Mouse (Mus musculus): Measurements from ENCODE around the gene Ropn1. TPM values are rescaled to one million over a fixed set of nuclear protein-coding genes. Genes with fewer than 3 reads are reported as not detected.

The Ropn1 gene
- not detected in 2 replicates for polyA plus RNA-seq (2014; fragmentation: Nextera tagmentation; extraction: Ambion mirVana)

DNA sequence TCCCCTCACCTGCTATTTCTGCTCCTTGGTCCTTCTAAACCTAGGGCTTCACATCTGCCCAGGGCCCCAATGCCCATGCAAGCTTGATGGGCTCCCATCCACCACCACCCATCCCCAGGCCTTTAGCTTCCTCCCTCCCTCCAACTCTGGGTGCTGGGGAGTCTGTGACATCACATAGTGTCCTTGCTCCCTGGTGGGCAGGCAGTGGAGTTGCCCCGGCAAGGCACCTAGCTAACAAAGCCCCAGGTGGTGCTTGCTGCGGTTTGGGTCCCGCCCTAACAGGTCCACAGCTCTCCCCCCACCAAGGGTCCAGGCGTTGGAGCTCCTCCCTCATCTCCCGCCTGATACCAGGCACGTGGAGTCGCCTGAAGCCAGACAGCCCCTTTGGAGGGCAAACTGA is at the start of gene Ropn1:
TSS of gene Ropn1 (plus strand) at position 301 of the 400 bp plus-strand sequence.
- DNase-seq (ENCODE audit: low spot score), result peak; percentile 28
- Histone ChIP-seq H3K9me3 (ENCODE audit: control insufficient read depth, low read length) (no peaks in the 10 kb centered on the region), H3K27ac (ENCODE audit: low read depth, low read length) (no peak within 1 kb of the TSS), H3K4me2 (no peak within 1 kb of the TSS), H3K4me3 (ENCODE audit: low read depth, low read length) (no peak within 1 kb of the TSS), H3K4me1 (replicated peaks; ENCODE audit: control insufficient read depth, insufficient read depth, low read length) (no peaks in the 10 kb centered on the region), H3K36me3 (ENCODE audit: control insufficient read depth, insufficient read depth, low read length) (no peaks in the 10 kb centered on the region), H3K9ac (ENCODE audit: low read depth, low read length) (no peak within 1 kb of the TSS), H3K27me3 (replicated peaks; ENCODE audit: control insufficient read depth, insufficient read depth, low read length) (no peaks in the 10 kb centered on the region; the same call in 1 of the 2 replicates)
- 47% methylated on average over 7 of the region's 7 CpGs for WGBS
- ATAC-seq (replicated peaks; ENCODE audit: low FRiP score), result no peak

DNA sequence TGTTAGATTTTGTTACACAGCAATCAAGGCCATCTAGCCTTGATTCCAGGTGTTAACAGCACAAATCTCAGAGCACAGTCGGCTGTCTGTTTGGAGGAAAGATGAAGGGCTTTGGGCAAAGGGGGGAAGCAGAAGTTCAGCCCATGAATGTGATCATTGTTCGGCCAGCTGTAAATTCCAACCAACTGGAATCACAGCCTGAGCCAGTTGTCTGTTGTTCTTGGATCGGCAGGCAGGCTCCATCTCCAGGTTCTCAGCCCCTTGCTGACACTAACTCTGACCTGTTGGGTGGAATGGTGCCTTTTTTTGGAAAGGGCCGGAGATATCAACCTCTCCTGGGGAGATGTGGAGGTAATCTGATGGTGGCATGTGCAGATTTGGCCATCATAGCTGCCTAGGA is 47.8 kb upstream of the Ropn1 start:
- H3K4me2 ChIP-seq, result no peak overlapping the region
- 75% methylated on average over 4 of the region's 4 CpGs for WGBS

DNA sequence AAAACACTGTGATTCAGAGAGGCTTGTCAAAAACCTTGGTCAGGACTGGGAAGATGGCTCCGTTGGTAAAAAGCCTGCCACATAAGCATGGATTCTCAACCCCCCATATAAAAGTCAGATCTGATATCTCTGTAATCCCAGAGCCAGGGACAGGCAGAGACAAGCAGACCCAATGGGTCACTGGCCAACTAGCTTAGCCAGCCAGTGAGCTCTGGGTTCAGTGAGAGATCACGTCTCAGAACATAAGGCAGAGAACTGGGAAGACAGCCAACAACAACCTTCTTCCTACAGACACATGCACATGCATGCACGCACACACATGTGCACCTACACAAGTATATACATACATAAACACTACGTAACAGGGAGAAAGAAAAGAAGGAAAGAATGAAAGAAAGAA is 46.6 kb upstream of the Ropn1 start:
- no peaks in the 10 kb centered on the region for H3K36me3 ChIP-seq (ENCODE audit: control insufficient read depth, insufficient read depth, low read length)
- H3K4me1 ChIP-seq (replicated peaks; ENCODE audit: control insufficient read depth, insufficient read depth, low read length), result no peaks in the 10 kb centered on the region
- no peak overlapping the region for H3K4me2 ChIP-seq
- WGBS, result 78% methylated on average over 4 of the region's 4 CpGs
- no peak overlapping the region for H3K9ac ChIP-seq (ENCODE audit: low read depth, low read length)
- DNase-seq (ENCODE audit: low spot score) (no peak), ATAC-seq (replicated peaks; ENCODE audit: low FRiP score) (no peak)
- H3K27me3 ChIP-seq (replicated peaks; ENCODE audit: control insufficient read depth, insufficient read depth, low read length), result no peaks in the 10 kb centered on the region
- H3K9me3 ChIP-seq (ENCODE audit: control insufficient read depth, low read length), result no peaks in the 10 kb centered on the region
- no peak overlapping the region for H3K27ac ChIP-seq (ENCODE audit: low read depth, low read length)
- no peak overlapping the region for H3K4me3 ChIP-seq (ENCODE audit: low read depth, low read length)

More for the DNA sequence above, 47.8 kb upstream of the Ropn1 start:
- Histone ChIP-seq H3K27ac (ENCODE audit: low read depth, low read length) (no peak overlapping the region), H3K9me3 (ENCODE audit: control insufficient read depth, low read length) (no peaks in the 10 kb centered on the region), H3K9ac (ENCODE audit: low read depth, low read length) (no peak overlapping the region), H3K4me1 (replicated peaks; ENCODE audit: control insufficient read depth, insufficient read depth, low read length) (no peaks in the 10 kb centered on the region), H3K36me3 (ENCODE audit: control insufficient read depth, insufficient read depth, low read length) (no peaks in the 10 kb centered on the region), H3K27me3 (replicated peaks; ENCODE audit: control insufficient read depth, insufficient read depth, low read length) (no peaks in the 10 kb centered on the region), H3K4me3 (ENCODE audit: low read depth, low read length) (no peak overlapping the region)
- DNase-seq (ENCODE audit: low spot score) (no peak), ATAC-seq (replicated peaks; ENCODE audit: low FRiP score) (no peak)

DNA sequence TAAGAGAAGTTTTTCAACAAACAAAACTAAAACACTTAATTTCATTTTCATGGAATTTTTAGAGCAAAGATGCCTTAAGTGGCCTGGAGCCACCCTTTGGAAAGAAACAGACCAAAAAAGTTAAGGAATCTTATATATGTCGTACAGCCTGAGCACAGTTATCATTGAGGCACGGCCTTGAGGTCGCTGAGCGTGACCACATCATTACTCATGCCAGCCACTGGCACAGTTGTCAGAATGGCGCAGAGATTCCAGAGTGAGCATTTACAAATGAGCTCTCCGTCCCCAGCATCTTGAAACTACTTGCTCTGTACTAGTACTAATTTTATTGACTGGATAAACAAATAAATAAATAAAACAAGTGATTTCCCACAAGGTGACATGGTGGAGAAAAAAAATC is 45.9 kb upstream of the Ropn1 start:
- no peak overlapping the region for H3K27ac ChIP-seq (ENCODE audit: low read depth, low read length)
- H3K4me3 ChIP-seq (ENCODE audit: low read depth, low read length), result no peak overlapping the region
- 53% methylated on average over 6 of the region's 6 CpGs for WGBS
- H3K9ac ChIP-seq (ENCODE audit: low read depth, low read length), result no peak overlapping the region
- H3K36me3 ChIP-seq (ENCODE audit: control insufficient read depth, insufficient read depth, low read length), result no peaks in the 10 kb centered on the region
- no peak overlapping the region for H3K4me2 ChIP-seq
- DNase-seq (ENCODE audit: low spot score) (no peak), ATAC-seq (replicated peaks; ENCODE audit: low FRiP score) (no peak)
- no peaks in the 10 kb centered on the region for H3K27me3 ChIP-seq (replicated peaks; ENCODE audit: control insufficient read depth, insufficient read depth, low read length)
- H3K9me3 ChIP-seq (ENCODE audit: control insufficient read depth, low read length), result no peaks in the 10 kb centered on the region
- H3K4me1 ChIP-seq (replicated peaks; ENCODE audit: control insufficient read depth, insufficient read depth, low read length), result no peaks in the 10 kb centered on the region

DNA sequence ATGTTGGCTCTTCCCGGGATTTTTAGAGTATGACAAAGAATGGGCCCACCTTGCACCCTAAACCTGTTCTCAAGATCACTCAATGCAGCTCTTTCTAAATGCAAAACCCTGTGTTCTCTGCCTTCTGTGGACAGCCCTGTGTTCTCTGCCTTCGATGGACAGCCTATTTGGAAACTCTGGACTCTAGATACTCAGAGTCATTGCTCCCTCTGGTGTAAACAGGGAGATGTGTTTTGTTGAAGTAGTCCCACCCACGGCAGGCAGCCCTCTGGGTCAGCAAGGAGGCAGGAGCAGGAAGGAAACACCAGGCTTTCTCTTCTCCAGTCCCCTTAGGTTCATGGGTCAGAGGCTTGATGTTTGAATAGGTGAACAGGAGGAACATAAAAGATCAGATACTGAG is 44.0 kb upstream of the Ropn1 start:
- H3K9me3 ChIP-seq (ENCODE audit: control insufficient read depth, low read length), result no peaks in the 10 kb centered on the region
- DNase-seq (ENCODE audit: low spot score) (no peak), ATAC-seq (replicated peaks; ENCODE audit: low FRiP score) (no peak)
- H3K9ac ChIP-seq (ENCODE audit: low read depth, low read length), result no peak overlapping the region
- H3K36me3 ChIP-seq (ENCODE audit: control insufficient read depth, insufficient read depth, low read length), result no peaks in the 10 kb centered on the region
- no peaks in the 10 kb centered on the region for H3K27me3 ChIP-seq (replicated peaks; ENCODE audit: control insufficient read depth, insufficient read depth, low read length)
- H3K4me2 ChIP-seq, result no peak overlapping the region
- 45% methylated on average over 3 of the region's 3 CpGs for WGBS
- no peak overlapping the region for H3K27ac ChIP-seq (ENCODE audit: low read depth, low read length)
- H3K4me1 ChIP-seq (replicated peaks; ENCODE audit: control insufficient read depth, insufficient read depth, low read length), result no peaks in the 10 kb centered on the region
- no peak overlapping the region for H3K4me3 ChIP-seq (ENCODE audit: low read depth, low read length)

DNA sequence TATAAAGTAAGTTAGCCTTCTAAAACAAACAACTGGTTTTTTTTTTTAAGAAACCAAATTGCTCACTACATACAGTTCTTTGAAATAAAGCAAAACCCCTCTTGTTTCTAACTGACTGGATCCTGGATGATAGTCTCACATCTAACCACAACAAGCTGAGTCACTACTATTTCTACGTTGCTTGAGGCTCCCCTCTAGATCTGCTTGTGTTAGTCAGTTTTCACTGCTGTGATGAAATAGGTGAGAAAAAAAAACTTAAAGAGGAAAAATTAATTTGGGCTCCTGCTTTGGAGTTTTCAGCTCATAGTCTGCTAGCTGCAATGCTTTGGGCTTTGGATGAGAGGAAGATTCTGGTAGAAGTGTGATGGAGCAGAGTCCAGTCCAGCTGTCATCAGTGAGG is 39.6 kb upstream of the Ropn1 start:
- ATAC-seq (replicated peaks; ENCODE audit: low FRiP score) (no peak), DNase-seq (ENCODE audit: low spot score) (no peak)
- Histone ChIP-seq H3K4me3 (ENCODE audit: low read depth, low read length) (no peak overlapping the region), H3K9me3 (ENCODE audit: control insufficient read depth, low read length) (no peaks in the 10 kb centered on the region), H3K4me2 (no peak overlapping the region), H3K27me3 (replicated peaks; ENCODE audit: control insufficient read depth, insufficient read depth, low read length) (no peaks in the 10 kb centered on the region), H3K9ac (ENCODE audit: low read depth, low read length) (no peak overlapping the region), H3K36me3 (ENCODE audit: control insufficient read depth, insufficient read depth, low read length) (no peaks in the 10 kb centered on the region), H3K27ac (ENCODE audit: low read depth, low read length) (no peak overlapping the region), H3K4me1 (replicated peaks; ENCODE audit: control insufficient read depth, insufficient read depth, low read length) (no peaks in the 10 kb centered on the region)
- 65% methylated on average over 1 of the region's 1 CpGs for WGBS

DNA sequence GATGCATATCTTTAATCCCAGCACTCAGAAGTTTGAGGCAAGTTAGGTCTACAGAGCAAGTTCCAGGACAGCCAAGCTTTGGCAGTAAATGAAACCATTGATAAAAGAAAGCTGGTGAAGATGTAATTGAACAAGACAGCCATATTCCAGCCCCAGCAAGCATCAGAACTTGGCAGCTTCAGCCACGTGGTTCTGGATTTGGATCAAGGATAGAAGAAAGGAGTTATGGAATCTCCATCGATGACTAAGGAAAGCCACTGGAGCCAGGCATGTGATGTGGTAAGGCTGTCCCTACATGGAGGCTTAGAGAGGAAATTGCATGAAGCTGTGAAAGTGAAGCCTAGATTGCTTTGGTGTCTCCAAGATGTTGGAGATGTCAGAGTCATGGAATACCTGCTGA is 35.7 kb upstream of the Ropn1 start:
- Histone ChIP-seq H3K36me3 (ENCODE audit: control insufficient read depth, insufficient read depth, low read length) (no peaks in the 10 kb centered on the region), H3K4me2 (no peak overlapping the region), H3K9me3 (ENCODE audit: control insufficient read depth, low read length) (no peaks in the 10 kb centered on the region), H3K27me3 (replicated peaks; ENCODE audit: control insufficient read depth, insufficient read depth, low read length) (no peaks in the 10 kb centered on the region), H3K4me1 (replicated peaks; ENCODE audit: control insufficient read depth, insufficient read depth, low read length) (no peaks in the 10 kb centered on the region), H3K4me3 (ENCODE audit: low read depth, low read length) (no peak overlapping the region), H3K27ac (ENCODE audit: low read depth, low read length) (no peak overlapping the region), H3K9ac (ENCODE audit: low read depth, low read length) (no peak overlapping the region)
- DNase-seq (ENCODE audit: low spot score) (no peak), ATAC-seq (replicated peaks; ENCODE audit: low FRiP score) (no peak)
- 64% methylated on average over 2 of the region's 2 CpGs for WGBS

DNA sequence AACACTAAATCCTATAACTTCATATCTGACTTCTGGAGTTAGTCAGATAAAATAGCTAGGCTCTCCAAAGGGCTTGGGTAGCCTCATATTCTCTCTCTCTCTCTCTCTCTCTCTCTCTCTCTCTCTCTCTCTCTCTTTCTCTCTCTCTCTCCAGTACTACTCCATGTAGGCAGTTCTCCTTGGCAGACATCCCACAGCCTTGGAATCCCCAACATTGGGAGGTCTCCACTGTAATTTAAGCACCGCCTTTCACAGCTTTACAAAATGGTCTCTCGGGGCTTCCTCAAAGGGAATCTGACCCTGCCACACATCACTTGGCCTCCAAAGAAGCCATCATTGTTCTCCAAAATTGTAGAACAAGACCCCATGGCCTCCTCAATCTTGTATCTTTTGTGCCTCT is 22.1 kb upstream of the Ropn1 start:
- H3K27ac ChIP-seq (ENCODE audit: low read depth, low read length), result no peak overlapping the region
- no peak overlapping the region for H3K4me3 ChIP-seq (ENCODE audit: low read depth, low read length)
- H3K36me3 ChIP-seq (ENCODE audit: control insufficient read depth, insufficient read depth, low read length), result no peaks in the 10 kb centered on the region
- ATAC-seq (replicated peaks; ENCODE audit: low FRiP score) (no peak), DNase-seq (ENCODE audit: low spot score) (no peak)
- no peaks in the 10 kb centered on the region for H3K4me1 ChIP-seq (replicated peaks; ENCODE audit: control insufficient read depth, insufficient read depth, low read length)
- 83% methylated on average over 2 of the region's 2 CpGs for WGBS
- H3K4me2 ChIP-seq, result no peak overlapping the region
- no peak overlapping the region for H3K9ac ChIP-seq (ENCODE audit: low read depth, low read length)
- H3K27me3 ChIP-seq (replicated peaks; ENCODE audit: control insufficient read depth, insufficient read depth, low read length), result no peaks in the 10 kb centered on the region
- H3K9me3 ChIP-seq (ENCODE audit: control insufficient read depth, low read length), result no peaks in the 10 kb centered on the region

DNA sequence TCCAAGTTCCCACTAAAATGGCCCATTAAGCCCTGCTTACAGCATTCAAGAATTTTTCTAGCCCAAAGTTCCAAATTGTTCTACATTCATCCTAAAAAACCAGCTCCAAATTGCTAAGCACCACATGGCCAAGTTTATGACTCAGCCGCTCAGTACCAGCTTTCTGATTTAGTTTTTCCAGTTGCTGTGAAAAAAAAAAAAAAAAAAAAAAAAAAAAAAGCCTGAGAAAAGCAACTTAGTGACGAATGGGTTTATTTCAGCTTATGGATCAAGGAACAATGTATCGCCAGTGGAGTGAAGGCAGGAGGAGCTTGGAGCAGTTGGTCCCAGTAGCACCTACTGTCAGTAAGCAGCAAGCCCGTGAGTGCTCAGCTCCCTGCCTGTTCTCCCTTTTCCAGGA is 21.3 kb upstream of the Ropn1 start:
- WGBS, result 78% methylated on average over 4 of the region's 4 CpGs
- H3K27ac ChIP-seq (ENCODE audit: low read depth, low read length), result no peak overlapping the region
- no peaks in the 10 kb centered on the region for H3K36me3 ChIP-seq (ENCODE audit: control insufficient read depth, insufficient read depth, low read length)
- ATAC-seq (replicated peaks; ENCODE audit: low FRiP score), result no peak
- no peak overlapping the region for H3K9ac ChIP-seq (ENCODE audit: low read depth, low read length)
- H3K9me3 ChIP-seq (ENCODE audit: control insufficient read depth, low read length), result no peaks in the 10 kb centered on the region
- H3K27me3 ChIP-seq (replicated peaks; ENCODE audit: control insufficient read depth, insufficient read depth, low read length), result no peaks in the 10 kb centered on the region
- no peaks in the 10 kb centered on the region for H3K4me1 ChIP-seq (replicated peaks; ENCODE audit: control insufficient read depth, insufficient read depth, low read length)
- H3K4me2 ChIP-seq, result no peak overlapping the region
- DNase-seq (ENCODE audit: low spot score), result no peak
- no peak overlapping the region for H3K4me3 ChIP-seq (ENCODE audit: low read depth, low read length)
